In genomic region chr19:4397798-4398629, GRCm38 (mm10) we compare ENCODE assay signal across 8 mouse cellular contexts. TPM values are rescaled to one million over a fixed set of nuclear protein-coding genes. Genes with fewer than 3 reads are reported as not detected.
DNase-seq lines count a peak whose midpoint lies in the region; ATAC-seq and TF ChIP-seq lines count a peak whose summit lies in the region.

Gene Kdm2a, minus strand, starts transcription at chr19:4398285.

- peaks cover 3% of the 10 kb centered on the region; the same call in 1 of the 2 replicates for H3K9me3 ChIP-seq in embryonic facial prominence, embryonic 10.5 days
- H3K9me3 ChIP-seq in intestine, embryonic 16.5 days (ENCODE audit: control insufficient read depth, low read length): no peaks in the 10 kb centered on the region
- H3K9me3 ChIP-seq in midbrain, embryonic 10.5 days (replicated peaks): peaks cover 3% of the 10 kb centered on the region; the same call in 1 of the 2 replicates

- peak; percentile 81 for DNase-seq in adrenal gland, adult 2 months
- peak; percentile 65 for DNase-seq in embryonic facial prominence, embryonic 10.5 days (ENCODE audit: low spot score)
- no peak for DNase-seq in gonadal fat pad, adult 2 months (ENCODE audit: low read depth)
- peak; percentile 19 for DNase-seq in left cerebral cortex, postnatal 4 days
- peak; percentile 56 for DNase-seq in midbrain, embryonic 10.5 days (ENCODE audit: low spot score)
- DNase-seq in adipocyte (ENCODE audit: low spot score): no peak

- peak within 1 kb of the TSS; percentile 99 for H3K27ac ChIP-seq in embryonic facial prominence, embryonic 10.5 days (replicated peaks)
- H3K27ac ChIP-seq in intestine, embryonic 16.5 days (ENCODE audit: low read length): peak within 1 kb of the TSS; percentile 78
- H3K27ac ChIP-seq in midbrain, embryonic 10.5 days (replicated peaks): peak within 1 kb of the TSS; percentile 99
- H3K27ac ChIP-seq in small intestine, adult 2 months (ENCODE audit: insufficient read depth, low read depth, low read length): peak within 1 kb of the TSS; percentile 32

- peaks cover 10% of the 10 kb centered on the region for H3K36me3 ChIP-seq in embryonic facial prominence, embryonic 10.5 days (replicated peaks)
- no peaks in the 10 kb centered on the region for H3K36me3 ChIP-seq in intestine, embryonic 16.5 days (ENCODE audit: control insufficient read depth, insufficient read depth, low read length)
- peaks cover 9% of the 10 kb centered on the region for H3K36me3 ChIP-seq in midbrain, embryonic 10.5 days
- peaks cover 5% of the 10 kb centered on the region for H3K36me3 ChIP-seq in small intestine, adult 2 months (ENCODE audit: control insufficient read depth, insufficient read depth, low read length)

- H3K4me1 ChIP-seq in embryonic facial prominence, embryonic 10.5 days: peaks cover 33% of the 10 kb centered on the region
- peaks cover 7% of the 10 kb centered on the region; the same call in 1 of the 2 replicates for H3K4me1 ChIP-seq in intestine, embryonic 16.5 days (ENCODE audit: control insufficient read depth, insufficient read depth, low read length)
- peaks cover 38% of the 10 kb centered on the region for H3K4me1 ChIP-seq in midbrain, embryonic 10.5 days
- H3K4me1 ChIP-seq in small intestine, adult 2 months (ENCODE audit: control insufficient read depth, insufficient read depth, insufficient read length, low read length): peaks cover 6% of the 10 kb centered on the region; the same call in 1 of the 2 replicates

- peak within 1 kb of the TSS; percentile 83 for H3K4me2 ChIP-seq in intestine, embryonic 16.5 days (ENCODE audit: low read depth, low read length)

- ATAC-seq in intestine, embryonic 16.5 days: peak; percentile 60; the same call in 1 of the 2 replicates

- under 1% methylated on average over 82 of the region's 82 CpGs for WGBS in embryonic facial prominence, embryonic 10.5 days
- WGBS in intestine, embryonic 16.5 days: 3% methylated on average over 81 of the region's 82 CpGs
- 1% methylated on average over 82 of the region's 82 CpGs for WGBS in midbrain, embryonic 10.5 days
- 6% methylated on average over 78 of the region's 82 CpGs for WGBS in small intestine, adult 2 months

- peak within 1 kb of the TSS; percentile 79 for H3K9ac ChIP-seq in intestine, embryonic 16.5 days (ENCODE audit: low read depth, low read length)

- peak within 1 kb of the TSS; percentile 93 for H3K4me3 ChIP-seq in embryonic facial prominence, embryonic 10.5 days
- peak within 1 kb of the TSS; percentile 99 for H3K4me3 ChIP-seq in intestine, embryonic 16.5 days (ENCODE audit: low read length)
- H3K4me3 ChIP-seq in midbrain, embryonic 10.5 days: peak within 1 kb of the TSS; percentile 98
- H3K4me3 ChIP-seq in small intestine, adult 2 months (ENCODE audit: low read depth, low read length): peak within 1 kb of the TSS; percentile 84

- H3K27me3 ChIP-seq in embryonic facial prominence, embryonic 10.5 days (replicated peaks; ENCODE audit: low read depth, poor library complexity, severe bottlenecking): peaks cover 5% of the 10 kb centered on the region
- no peaks in the 10 kb centered on the region for H3K27me3 ChIP-seq in intestine, embryonic 16.5 days (replicated peaks; ENCODE audit: control insufficient read depth, insufficient read depth, low read length)
- peaks cover 18% of the 10 kb centered on the region for H3K27me3 ChIP-seq in midbrain, embryonic 10.5 days (ENCODE audit: low read depth, poor library complexity, severe bottlenecking)
- H3K27me3 ChIP-seq in small intestine, adult 2 months (ENCODE audit: control insufficient read depth, insufficient read depth, low read length): no peaks in the 10 kb centered on the region

- intact Hi-C loops in left cerebral cortex, postnatal 4 days (cut with DNase I): no loop called here

- TF ChIP-seq POLR2A in small intestine, adult 2 months (IDR thresholded peaks at IDR 0.05; ENCODE audit: low read depth, low read length): no peak

- no peak for TF ChIP-seq CTCF in small intestine, adult 2 months (IDR thresholded peaks at IDR 0.05; ENCODE audit: extremely low read depth, insufficient read length, insufficient replicate concordance, low read depth, low read length)

RNA-seq across cellular contexts. Expression of gene Kdm2a, which starts in this region (rescaled TPM):
- 100 to 1,000 TPM in 1 of 2 experiments, 10 to 100 TPM in 1; 81.7 to 155 TPM for total RNA-seq in adrenal gland, adult 2 months (2021)
- polyA plus RNA-seq in adrenal gland, adult 2 months (2012; rRNA removed): 66.3 and 78.0 TPM in 2 replicates
- 68.6 and 69.6 TPM in 2 replicates for polyA plus RNA-seq in embryonic facial prominence, embryonic 10.5 days (2016; fragmentation: Nextera tagmentation; extraction: Ambion mirVana)
- polyA plus RNA-seq in gonadal fat pad, adult 2 months (2012; rRNA removed): 119 and 122 TPM in 2 replicates
- polyA plus RNA-seq in intestine, embryonic 16.5 days (2015; fragmentation: Nextera tagmentation; extraction: Ambion mirVana): 31.4 and 34.8 TPM in 2 replicates
- total RNA-seq in left cerebral cortex, postnatal 4 days (2021): 10 to 100 TPM; 71.2 to 80.9 TPM
- polyA plus RNA-seq in midbrain, embryonic 10.5 days (2016; fragmentation: Nextera tagmentation; extraction: Ambion mirVana): 47.7 and 50.4 TPM in 2 replicates
- polyA plus RNA-seq in small intestine, adult 2 months (2012; rRNA removed): 37.8 and 100 TPM in 2 replicates

Comparison
In these comparisons a context has a peak if more than half of its experiments do, and no peak if none do; other contexts are left out.
1. DNase-seq: peak in adrenal gland, adult 2 months (single experiment), embryonic facial prominence, embryonic 10.5 days (single experiment), left cerebral cortex, postnatal 4 days (single experiment) and midbrain, embryonic 10.5 days (single experiment); none in gonadal fat pad, adult 2 months (single experiment) and adipocyte (single experiment).
2. H3K27ac ChIP-seq: peak in every context shown above with its lines; median percentile 99 in embryonic facial prominence, embryonic 10.5 days; 99 in midbrain, embryonic 10.5 days; 78 in intestine, embryonic 16.5 days; 32 in small intestine, adult 2 months.
3. Peak in every context shown above with its lines, with median percentiles within 50 percentile points of each other: H3K4me3 ChIP-seq.